Mouse (Mus musculus) midbrain, embryonic 16.5 days (tissue): ENCODE measurements around the gene Fam198b. TPM values are rescaled to one million over a fixed set of nuclear protein-coding genes. Genes with fewer than 3 reads are reported as not detected.
"Not testable (repeated sequence)": the region's sequence is repeated elsewhere in the genome, so short reads cannot be mapped to it uniquely, and the experiment has no call there.

ENCODE experiments used
- ATAC-seq: fragments of 200-750 bp; cut with Nextera tagmentation; 2 replicates; pipeline ENCODE4 v1.8.0; 2017; ENCODE audit warnings: moderate TSS enrichment
- H3K27ac ChIP-seq: fragments of 300-500 bp; sonication (generic); 2 replicates; pipeline ENCODE4 v1.5.1; 2014; ENCODE audit warnings: mild to moderate bottlenecking, low read length, mixed read lengths
- H3K27me3 ChIP-seq: fragments of 300-500 bp; sonication (generic); 2 replicates; pipeline ENCODE4 v1.6.1; 2014; ENCODE audit warnings: low read depth, low read length, mixed read lengths; ENCODE audit not compliant: control insufficient read depth, insufficient read depth
- H3K36me3 ChIP-seq: fragments of 300-500 bp; sonication (generic); 2 replicates; pipeline ENCODE4 v1.6.1; 2014; ENCODE audit warnings: mild to moderate bottlenecking, low read length, moderate library complexity, mixed read lengths; ENCODE audit not compliant: control insufficient read depth, insufficient read depth
- H3K4me1 ChIP-seq: fragments of 300-500 bp; sonication (generic); 2 replicates; pipeline ENCODE4 v1.6.1; 2014; ENCODE audit warnings: mild to moderate bottlenecking, low read length, mixed read lengths; ENCODE audit not compliant: control insufficient read depth, insufficient read depth
- H3K4me2 ChIP-seq: fragments of 300-500 bp; sonication (generic); 2 replicates; pipeline ENCODE4 v1.6.1; 2014; ENCODE audit warnings: mild to moderate bottlenecking, low read length, mixed read lengths
- H3K4me3 ChIP-seq: fragments of 300-500 bp; sonication (generic); 2 replicates; pipeline ENCODE4 v1.5.1; 2014; ENCODE audit warnings: low read depth, mild to moderate bottlenecking, low read length, moderate library complexity, mixed read lengths
- H3K9ac ChIP-seq: fragments of 300-500 bp; sonication (generic); 2 replicates; pipeline ENCODE4 v1.6.1; 2014; ENCODE audit warnings: low read depth, low read length, mixed read lengths
- H3K9me3 ChIP-seq: fragments of 300-500 bp; sonication (generic); replicated peaks from 2 replicates; pipeline ENCODE4 v1.6.1; 2014; ENCODE audit warnings: mild to moderate bottlenecking, low read length, mixed read lengths; ENCODE audit not compliant: control insufficient read depth, poor library complexity, severe bottlenecking
- whole genome bisulfite sequencing: fragments of 180-500 bp; shearing (Covaris S2); extraction: QIAGEN DNeasy Blood & Tissue Kit; methylation state at CpG from one replicate; pipeline ENCODE4 v1.1.7; 2014; 5-methylcytosine and 5-hydroxymethylcytosine counted together
- polyA plus RNA-seq: library from polyadenylated mRNA; unstranded; fragments of >200 nt; fragmentation: Nextera tagmentation; extraction: Ambion mirVana; gene quantifications from 2 replicates; pipeline ENCODE4 v1.2.1, GENCODE M21; 2015

The Fam198b gene
- polyA plus RNA-seq, 1 experiment from 2014 or later, result 0.59 TPM

GRCm38 (mm10) chr3:79953164-79953759, 68.9 kb downstream of the Fam198b start:
- Histone ChIP-seq H3K9me3 (no peaks in the 10 kb centered on the region), H3K9ac (no peak overlapping the region), H3K27me3 (no peaks in the 10 kb centered on the region), H3K4me2 (no peak overlapping the region), H3K4me3 (no peak overlapping the region), H3K36me3 (no peaks in the 10 kb centered on the region), H3K27ac (no peak overlapping the region), H3K4me1 (no peaks in the 10 kb centered on the region)
- 84% methylated on average over 2 of the region's 2 CpGs for WGBS
- ATAC-seq, result no peak

- no peaks in the 10 kb centered on the region for H3K27me3 ChIP-seq
- H3K4me1 ChIP-seq, result no peaks in the 10 kb centered on the region
- no peaks in the 10 kb centered on the region for H3K9me3 ChIP-seq
- ATAC-seq, result no peak
- no peak overlapping the region for H3K27ac ChIP-seq
- 92% methylated on average over 3 of the region's 3 CpGs for WGBS
- H3K9ac ChIP-seq, result no peak overlapping the region
- H3K4me2 ChIP-seq, result no peak overlapping the region
- H3K36me3 ChIP-seq, result no peaks in the 10 kb centered on the region
- H3K4me3 ChIP-seq, result no peak overlapping the region
Observed at GRCm38 (mm10) chr3:79955262-79955661, 70.9 kb downstream of the Fam198b start.

GRCm38 (mm10) chr3:79956792-79957191, 72.5 kb downstream of the Fam198b start:
- H3K36me3 ChIP-seq, result no peaks in the 10 kb centered on the region
- ATAC-seq, result no peak
- H3K27ac ChIP-seq, result no peak overlapping the region
- no peaks in the 10 kb centered on the region for H3K27me3 ChIP-seq
- H3K9me3 ChIP-seq, result no peaks in the 10 kb centered on the region
- H3K4me1 ChIP-seq, result no peaks in the 10 kb centered on the region
- no peak overlapping the region for H3K4me2 ChIP-seq
- no peak overlapping the region for H3K4me3 ChIP-seq
- no peak overlapping the region for H3K9ac ChIP-seq

GRCm38 (mm10) chr3:79957752-79958151, 73.4 kb downstream of the Fam198b start:
- no peak overlapping the region for H3K4me3 ChIP-seq
- H3K27me3 ChIP-seq, result no peaks in the 10 kb centered on the region
- no peaks in the 10 kb centered on the region for H3K9me3 ChIP-seq
- no peak overlapping the region for H3K27ac ChIP-seq
- H3K4me1 ChIP-seq, result no peaks in the 10 kb centered on the region
- H3K9ac ChIP-seq, result no peak overlapping the region
- no peaks in the 10 kb centered on the region for H3K36me3 ChIP-seq
- 96% methylated on average over 2 of the region's 2 CpGs for WGBS
- no peak for ATAC-seq
- H3K4me2 ChIP-seq, result no peak overlapping the region

- Histone ChIP-seq H3K27ac (no peak overlapping the region), H3K4me3 (no peak overlapping the region), H3K36me3 (no peaks in the 10 kb centered on the region), H3K9me3 (no peaks in the 10 kb centered on the region), H3K9ac (no peak overlapping the region), H3K4me1 (no peaks in the 10 kb centered on the region), H3K27me3 (no peaks in the 10 kb centered on the region), H3K4me2 (no peak overlapping the region)
- ATAC-seq, result no peak
- 91% methylated on average over 4 of the region's 4 CpGs for WGBS
Observed at GRCm38 (mm10) chr3:79966709-79967108, 82.4 kb downstream of the Fam198b start.

- Histone ChIP-seq H3K36me3 (no peaks in the 10 kb centered on the region), H3K27ac (no peak overlapping the region), H3K9ac (no peak overlapping the region), H3K4me1 (no peaks in the 10 kb centered on the region), H3K4me2 (no peak overlapping the region), H3K27me3 (no peaks in the 10 kb centered on the region), H3K4me3 (no peak overlapping the region), H3K9me3 (no peaks in the 10 kb centered on the region)
- ATAC-seq, result no peak
- WGBS, result 40% methylated on average over 1 of the region's 1 CpGs
Observed at GRCm38 (mm10) chr3:79967346-79967745, 83.0 kb downstream of the Fam198b start.

GRCm38 (mm10) chr3:79968426-79968825, 84.1 kb downstream of the Fam198b start:
- no peak for ATAC-seq
- Histone ChIP-seq H3K9ac (no peak overlapping the region), H3K36me3 (no peaks in the 10 kb centered on the region), H3K9me3 (no peaks in the 10 kb centered on the region), H3K4me1 (no peaks in the 10 kb centered on the region), H3K4me2 (no peak overlapping the region), H3K27ac (no peak overlapping the region), H3K4me3 (no peak overlapping the region), H3K27me3 (no peaks in the 10 kb centered on the region)
- 80% methylated on average over 2 of the region's 2 CpGs for WGBS

GRCm38 (mm10) chr3:79969536-79969935, 85.2 kb downstream of the Fam198b start:
- H3K4me2 ChIP-seq, H3K27ac ChIP-seq, H3K4me1 ChIP-seq, H3K9me3 ChIP-seq, H3K4me3 ChIP-seq, H3K9ac ChIP-seq, H3K36me3 ChIP-seq, H3K27me3 ChIP-seq, ATAC-seq: not testable (repeated sequence)
- WGBS, result 83% methylated on average over 3 of the region's 3 CpGs

- no peak for ATAC-seq
- Histone ChIP-seq H3K4me1 (peaks cover 5% of the 10 kb centered on the region; the same call in 1 of the 2 replicates), H3K27me3 (no peaks in the 10 kb centered on the region), H3K9me3 (no peaks in the 10 kb centered on the region), H3K4me2 (no peak overlapping the region), H3K36me3 (no peaks in the 10 kb centered on the region), H3K27ac (no peak overlapping the region), H3K4me3 (no peak overlapping the region), H3K9ac (no peak overlapping the region)
- 82% methylated on average over 2 of the region's 2 CpGs for WGBS
Observed at GRCm38 (mm10) chr3:79970070-79970469, 85.7 kb downstream of the Fam198b start.
